Mouse (Mus musculus) megakaryocyte, embryonic 14.5 days (primary cell): ENCODE results near the gene Tyrp1. TPM values are rescaled to one million over a fixed set of nuclear protein-coding genes. Genes with fewer than 3 reads are reported as not detected.

ENCODE experiments used
- H3K27me3 ChIP-seq: replicated peaks from 2 replicates; pipeline ENCODE3; 2012; ENCODE audit warnings: inconsistent platforms
- H3K36me3 ChIP-seq: replicated peaks from 2 replicates; pipeline ENCODE3; 2012; ENCODE audit warnings: low read length, inconsistent platforms, mixed read lengths
- H3K4me1 ChIP-seq: 2 replicates; pipeline ENCODE4 v1.6.1; 2012; ENCODE audit warnings: inconsistent platforms
- H3K4me3 ChIP-seq: replicated peaks from 2 replicates; pipeline ENCODE3; 2012; ENCODE audit warnings: moderate library complexity, mild to moderate bottlenecking, inconsistent platforms
- H3K9me3 ChIP-seq: 2 replicates; pipeline ENCODE4 v1.6.1; 2012; ENCODE audit warnings: inconsistent platforms
- FLI1 ChIP-seq: IDR thresholded peaks from 2 replicates; pipeline ENCODE4 v1.6.1; 2012; ENCODE audit warnings: low read length, inconsistent platforms, mixed read lengths
- GATA1 ChIP-seq: IDR thresholded peaks from 3 replicates; pipeline ENCODE4 v1.6.1; 2012; ENCODE audit warnings: mixed read lengths, low read length, inconsistent platforms, borderline replicate concordance
- polyA plus RNA-seq: library from polyadenylated mRNA; stranded (reverse); fragments of >175 nt; gene quantifications from 2 replicates; pipeline ENCODE4 v1.2.3, GENCODE M21; 2012; ENCODE audit warnings: low replicate concordance; ENCODE audit not compliant: insufficient read depth

Gene Tyrp1
- polyA plus RNA-seq, 1 experiment = not detected

DNA sequence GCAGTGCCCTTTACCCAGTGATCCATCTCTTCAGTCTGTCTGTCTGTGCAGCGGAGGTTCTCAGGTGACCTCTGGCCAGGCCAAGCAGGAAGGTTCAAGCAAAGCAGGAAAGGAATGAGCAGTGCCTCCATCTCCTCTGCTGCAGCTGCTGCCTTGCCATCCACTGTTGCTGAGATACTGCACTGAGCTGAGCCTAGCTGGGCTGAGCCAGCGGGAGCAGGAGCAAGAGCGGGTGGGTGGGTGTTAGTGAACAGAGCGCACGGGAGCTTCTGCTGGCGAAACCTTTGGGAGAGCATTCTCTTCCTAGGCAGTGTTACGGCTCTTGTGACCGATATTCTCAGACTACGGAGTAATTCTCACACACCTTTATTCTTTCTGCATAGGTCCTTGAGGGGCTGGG is 21.6 kb downstream of the Tyrp1 start:
- H3K4me3 ChIP-seq = no peak overlapping the region
- peaks cover 4% of the 10 kb centered on the region; the same call in 1 of the 2 replicates for H3K9me3 ChIP-seq
- H3K27me3 ChIP-seq = no peaks in the 10 kb centered on the region
- TF ChIP-seq GATA1 = no peak
- TF ChIP-seq FLI1 = no peak
- H3K4me1 ChIP-seq = no peaks in the 10 kb centered on the region
- no peaks in the 10 kb centered on the region for H3K36me3 ChIP-seq

DNA sequence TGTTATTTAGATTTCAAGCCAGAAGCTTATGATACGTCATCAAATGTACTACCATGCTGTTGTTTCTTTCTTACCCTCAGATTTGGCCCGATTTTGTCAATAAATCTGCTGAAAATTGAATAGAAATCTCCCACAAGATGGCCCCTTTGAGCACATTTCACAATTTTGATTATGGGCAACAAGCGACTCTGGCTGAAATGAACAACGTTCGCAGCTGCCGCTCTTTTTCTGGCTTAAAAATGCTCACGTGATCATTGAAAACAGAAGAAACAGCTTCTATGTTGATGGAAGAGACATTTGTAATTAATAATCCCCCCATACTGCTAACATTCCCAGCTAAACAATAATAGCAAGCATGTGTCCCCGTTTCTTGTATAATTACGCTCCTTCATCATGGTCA is 29.0 kb downstream of the Tyrp1 start:
- H3K4me1 ChIP-seq = peaks cover 4% of the 10 kb centered on the region; the same call in 1 of the 2 replicates
- H3K27me3 ChIP-seq = no peaks in the 10 kb centered on the region
- TF ChIP-seq FLI1 (no peak), GATA1 (no peak)
- H3K9me3 ChIP-seq = no peaks in the 10 kb centered on the region
- no peaks in the 10 kb centered on the region for H3K36me3 ChIP-seq
- no peak overlapping the region for H3K4me3 ChIP-seq

DNA sequence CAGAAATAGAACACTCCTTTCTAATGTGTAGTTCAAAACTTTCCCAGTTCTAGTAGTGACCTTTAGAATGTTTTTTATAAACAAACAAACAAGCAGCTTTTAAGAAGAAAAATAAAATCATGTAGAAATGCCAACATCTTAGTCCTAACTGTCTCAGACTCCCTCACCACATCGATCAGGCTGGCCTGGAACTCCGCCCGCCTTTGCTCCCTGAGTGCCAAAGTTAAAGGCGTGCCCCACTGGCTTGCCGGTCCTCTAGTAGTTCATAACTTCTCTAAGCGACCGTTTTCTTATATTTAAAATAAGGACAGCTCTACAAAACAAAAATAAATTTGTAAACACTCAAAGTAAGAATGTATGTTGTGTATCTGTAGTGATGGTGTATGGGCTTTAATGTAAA is 30.0 kb downstream of the Tyrp1 start:
- Histone ChIP-seq H3K9me3 (no peaks in the 10 kb centered on the region), H3K27me3 (no peaks in the 10 kb centered on the region), H3K4me1 (peaks cover 4% of the 10 kb centered on the region; the same call in 1 of the 2 replicates), H3K4me3 (no peak overlapping the region), H3K36me3 (no peaks in the 10 kb centered on the region)
- TF ChIP-seq FLI1 = no peak
- TF ChIP-seq GATA1 = no peak

DNA sequence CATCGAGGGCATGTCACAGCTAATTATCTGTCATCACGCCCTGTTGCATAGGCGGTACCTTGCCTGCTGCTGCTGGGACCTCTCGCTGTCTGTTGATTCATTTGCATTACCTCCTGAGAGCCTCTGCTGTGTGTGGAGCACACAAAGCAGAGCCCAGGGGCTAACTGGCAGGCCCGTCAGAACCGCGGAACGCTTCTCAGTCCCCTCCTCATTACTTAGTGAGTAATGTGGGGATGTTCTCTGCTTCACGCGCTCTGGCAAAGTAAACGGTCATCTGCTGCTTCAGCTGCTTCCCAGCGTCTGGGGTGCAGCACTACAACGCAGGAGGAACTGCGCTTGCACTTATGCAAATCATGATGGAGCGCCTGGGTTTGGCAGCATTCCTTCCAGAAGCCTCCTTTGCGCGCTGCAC is 30.6 kb downstream of the Tyrp1 start:
- Histone ChIP-seq H3K4me1 (peaks cover 4% of the 10 kb centered on the region; the same call in 1 of the 2 replicates), H3K27me3 (no peaks in the 10 kb centered on the region), H3K4me3 (no peak overlapping the region), H3K36me3 (no peaks in the 10 kb centered on the region), H3K9me3 (no peaks in the 10 kb centered on the region)
- TF ChIP-seq FLI1 (no peak), GATA1 (no peak)

DNA sequence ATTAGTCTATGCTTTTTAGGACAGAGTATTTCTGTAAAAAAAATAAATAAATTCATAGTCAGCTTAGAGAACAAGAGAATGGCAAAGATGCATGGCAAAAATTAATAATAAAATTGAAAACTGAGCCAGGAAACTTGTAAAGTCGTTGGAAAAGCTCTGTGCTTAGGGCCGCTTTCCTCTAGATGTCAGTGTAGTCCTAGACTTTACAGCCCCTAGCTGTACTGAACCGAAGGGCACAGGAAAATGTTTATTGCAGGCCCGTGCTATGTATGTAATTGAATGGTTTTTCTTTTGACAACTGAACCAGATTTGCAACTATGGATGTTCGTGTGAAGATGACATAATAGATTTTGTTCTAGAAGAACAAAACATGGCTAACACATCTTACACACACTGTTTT is 32.1 kb downstream of the Tyrp1 start:
- Histone ChIP-seq H3K36me3 (no peaks in the 10 kb centered on the region), H3K4me1 (peaks cover 4% of the 10 kb centered on the region; the same call in 1 of the 2 replicates), H3K4me3 (no peak overlapping the region), H3K27me3 (no peaks in the 10 kb centered on the region), H3K9me3 (no peaks in the 10 kb centered on the region)
- TF ChIP-seq FLI1 (no peak), GATA1 (no peak)

DNA sequence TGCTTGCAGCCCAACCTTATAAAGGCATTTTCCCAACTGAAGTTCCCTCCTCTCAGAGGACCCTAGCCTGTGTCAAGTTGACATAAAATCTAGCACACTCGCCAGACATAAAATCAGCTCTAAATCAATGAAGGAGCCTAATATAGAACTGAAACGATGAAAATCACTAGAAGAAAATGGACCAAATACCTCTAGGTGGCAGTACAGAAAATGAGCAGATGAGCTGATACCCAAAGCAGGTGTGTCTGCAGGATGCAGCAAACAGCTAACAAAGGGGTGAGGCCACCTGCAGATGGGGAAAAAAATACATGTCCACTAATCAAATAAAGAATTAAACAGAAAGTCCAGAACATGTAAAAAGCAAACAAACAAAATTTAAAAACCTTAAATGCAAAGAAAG is 35.7 kb downstream of the Tyrp1 start:
- Histone ChIP-seq H3K4me1 (peaks cover under 1% of the 10 kb centered on the region; the same call in 1 of the 2 replicates), H3K4me3 (no peak overlapping the region), H3K36me3 (no peaks in the 10 kb centered on the region), H3K27me3 (no peaks in the 10 kb centered on the region), H3K9me3 (no peaks in the 10 kb centered on the region)
- no peak for TF ChIP-seq FLI1
- TF ChIP-seq GATA1 = no peak

DNA sequence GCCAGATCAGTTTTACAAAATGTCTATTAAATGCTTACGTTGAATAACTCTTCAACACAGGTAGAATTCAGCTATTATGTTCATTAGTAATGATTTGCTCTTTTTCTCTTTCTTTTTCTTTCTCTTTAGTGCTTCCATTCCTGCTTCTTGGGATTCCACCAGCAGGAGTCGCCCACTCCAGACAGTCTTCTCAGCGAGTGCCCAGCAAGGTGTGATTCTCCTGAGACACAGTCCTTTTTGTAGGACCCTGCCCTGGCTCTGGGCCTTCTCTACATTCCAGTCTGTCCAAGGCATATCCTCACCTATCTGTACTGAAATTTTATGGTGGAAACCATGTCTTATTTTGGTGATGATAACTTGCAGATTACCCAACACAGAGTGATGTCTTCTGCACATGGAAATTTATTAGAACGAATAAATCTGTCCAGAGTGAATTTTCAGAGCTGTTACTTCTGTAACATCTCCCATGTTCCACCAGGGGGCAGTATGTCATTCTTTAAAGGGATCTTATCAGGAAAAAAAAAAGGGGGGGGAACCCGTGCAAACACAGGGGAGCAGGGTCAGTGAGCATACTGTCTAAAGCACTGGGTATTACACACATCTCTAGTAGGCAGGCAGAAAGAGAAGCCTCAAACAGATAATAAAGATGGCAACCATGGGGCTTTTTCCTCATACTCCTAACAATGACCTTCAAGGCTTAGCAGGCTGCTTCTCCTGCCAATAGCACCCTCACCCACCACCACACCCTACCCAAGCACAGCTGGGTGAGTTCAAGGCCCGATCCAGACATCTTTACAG is 39.1 kb downstream of the Tyrp1 start:
- H3K4me1 ChIP-seq = no peaks in the 10 kb centered on the region
- TF ChIP-seq FLI1 = no peak
- TF ChIP-seq GATA1 = no peak
- H3K27me3 ChIP-seq = no peaks in the 10 kb centered on the region
- H3K4me3 ChIP-seq = no peak overlapping the region
- H3K9me3 ChIP-seq = no peaks in the 10 kb centered on the region
- no peaks in the 10 kb centered on the region for H3K36me3 ChIP-seq

DNA sequence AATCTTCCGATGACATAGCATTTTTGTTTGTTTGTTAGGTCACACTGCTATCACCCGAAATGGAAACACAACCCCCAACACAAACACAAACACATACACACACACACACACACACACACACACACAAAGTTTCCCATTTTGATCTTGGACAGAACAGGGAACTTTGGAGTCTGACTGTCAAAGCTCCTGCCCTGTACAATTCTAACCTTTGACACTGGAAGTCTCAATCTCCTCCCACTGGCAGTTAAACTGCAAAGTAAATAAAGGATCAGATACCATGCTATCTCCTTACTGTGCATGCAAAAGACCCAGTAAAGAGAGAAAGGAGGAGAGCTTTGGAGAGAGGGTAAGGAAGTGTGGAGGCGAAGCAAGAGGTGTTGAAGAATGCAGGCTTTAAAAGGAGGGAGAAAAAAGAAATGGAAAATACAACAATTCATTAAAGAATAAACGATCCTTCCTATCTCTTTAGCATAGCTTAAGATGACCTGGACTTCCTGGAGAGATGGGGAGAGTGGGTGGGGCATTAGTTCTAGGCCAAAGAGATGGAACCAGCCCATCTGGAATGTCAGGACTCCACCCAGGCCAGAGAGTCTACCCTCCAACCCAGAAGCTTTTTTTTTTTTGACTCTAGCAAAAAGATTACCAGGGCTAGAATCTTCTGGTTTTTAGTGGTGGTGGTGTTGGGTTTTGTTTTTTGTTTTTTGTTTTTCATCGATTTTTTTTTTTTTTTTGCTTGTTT is 40.4 kb downstream of the Tyrp1 start:
- Histone ChIP-seq H3K4me1 (no peaks in the 10 kb centered on the region), H3K36me3 (no peaks in the 10 kb centered on the region)
- no peak for TF ChIP-seq FLI1

DNA sequence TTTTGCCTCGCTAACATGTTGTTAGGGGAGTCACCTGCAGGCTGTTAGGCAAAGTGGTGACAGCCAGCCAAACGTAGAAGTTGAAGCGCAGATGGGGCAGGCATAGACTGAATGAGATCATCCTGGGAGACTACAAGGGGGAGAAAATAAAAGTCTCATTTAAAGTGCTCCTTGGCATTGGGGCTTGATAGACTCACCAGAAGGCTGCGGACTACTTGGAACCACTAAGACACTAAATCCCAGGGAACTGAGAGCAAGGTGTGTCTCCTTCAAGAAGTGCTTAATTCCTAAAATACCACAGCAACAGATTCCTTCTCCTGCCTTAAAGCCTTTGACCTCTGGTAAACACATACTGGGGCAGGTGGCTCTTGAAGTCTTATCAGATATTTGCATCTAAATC is 41.1 kb downstream of the Tyrp1 start:
- H3K9me3 ChIP-seq = no peaks in the 10 kb centered on the region
- TF ChIP-seq FLI1 = no peak
- no peak for TF ChIP-seq GATA1
- no peaks in the 10 kb centered on the region for H3K4me1 ChIP-seq
- H3K36me3 ChIP-seq = no peaks in the 10 kb centered on the region
- H3K27me3 ChIP-seq = no peaks in the 10 kb centered on the region
- no peak overlapping the region for H3K4me3 ChIP-seq

More for the DNA sequence above, 40.4 kb downstream of the Tyrp1 start:
- H3K9me3 ChIP-seq = no peaks in the 10 kb centered on the region
- H3K4me3 ChIP-seq = no peak overlapping the region
- no peaks in the 10 kb centered on the region for H3K27me3 ChIP-seq

DNA sequence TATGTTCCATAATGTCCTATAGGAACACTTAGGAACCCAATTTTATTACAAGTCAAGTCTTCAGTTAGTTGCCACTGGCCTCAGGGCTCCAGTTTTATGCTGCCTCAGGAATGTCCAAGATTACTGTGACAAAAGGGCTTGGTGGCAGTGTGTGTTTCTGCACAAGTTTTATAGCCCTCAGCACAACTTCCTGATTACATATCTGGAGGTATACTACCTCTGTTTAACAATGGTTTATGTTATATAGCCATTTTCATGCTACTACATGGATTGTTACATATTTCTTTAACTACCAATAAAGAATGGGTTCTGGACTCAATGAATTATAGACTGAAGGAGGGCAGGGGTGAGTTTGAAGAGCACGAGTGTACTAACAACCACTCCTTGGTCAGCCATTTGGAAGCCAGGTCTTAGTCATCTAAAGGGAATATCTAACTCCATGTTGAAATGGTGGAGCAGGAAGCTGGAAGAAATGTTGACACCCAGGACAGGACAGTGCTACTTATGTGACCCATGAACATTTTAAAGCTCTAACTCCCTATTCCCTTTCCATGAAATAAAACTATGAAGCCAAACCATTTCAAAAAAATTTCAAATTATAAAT is 48.2 kb downstream of the Tyrp1 start:
- TF ChIP-seq GATA1 (no peak), FLI1 (no peak)
- H3K27me3 ChIP-seq = no peaks in the 10 kb centered on the region
- no peaks in the 10 kb centered on the region for H3K4me1 ChIP-seq
- no peaks in the 10 kb centered on the region for H3K9me3 ChIP-seq
- no peak overlapping the region for H3K4me3 ChIP-seq
- H3K36me3 ChIP-seq = no peaks in the 10 kb centered on the region
